Mouse (Mus musculus) heart, postnatal 0 days (tissue): ENCODE data around the gene Nfix. TPM values are rescaled to one million over a fixed set of nuclear protein-coding genes. Genes with fewer than 3 reads are reported as not detected.

Experiments
- ATAC-seq: fragments of 200-750 bp; cut with Nextera tagmentation; 2 replicates; pipeline ENCODE4 v1.8.0; 2017; ENCODE audit warnings: low read depth, moderate number of reproducible peaks, moderate library complexity; ENCODE audit not compliant: insufficient read depth
- DNase-seq: peaks from one replicate; pipeline ENCODE4 v3.0.0-alpha.2; 2016; ENCODE audit warnings: low spot score
- H3K27ac ChIP-seq: fragments of 300-500 bp; sonication (generic); 2 replicates; pipeline ENCODE4 v1.5.1; 2014; ENCODE audit warnings: low read depth, mild to moderate bottlenecking
- H3K27me3 ChIP-seq: fragments of 300-500 bp; sonication (generic); 2 replicates; pipeline ENCODE4 v1.6.1; 2014; ENCODE audit warnings: low read length, mixed read lengths; ENCODE audit not compliant: control insufficient read depth, insufficient read depth
- H3K36me3 ChIP-seq: fragments of 300-500 bp; sonication (generic); replicated peaks from 2 replicates; pipeline ENCODE4 v1.6.1; 2014; ENCODE audit warnings: low read length, mixed read lengths; ENCODE audit not compliant: control insufficient read depth, insufficient read depth
- H3K4me1 ChIP-seq: fragments of 300-500 bp; sonication (generic); 2 replicates; pipeline ENCODE4 v1.6.1; 2014; ENCODE audit warnings: antibody characterized with exemption; ENCODE audit not compliant: control insufficient read depth, insufficient read depth
- H3K4me2 ChIP-seq: fragments of 300-500 bp; sonication (generic); 2 replicates; pipeline ENCODE4 v1.6.1; 2014; ENCODE audit warnings: low read depth, mild to moderate bottlenecking, low read length, moderate library complexity
- H3K4me3 ChIP-seq: fragments of 300-500 bp; sonication (generic); 2 replicates; pipeline ENCODE4 v1.5.1; 2014; ENCODE audit warnings: low read depth, low read length
- H3K9ac ChIP-seq: fragments of 300-500 bp; sonication (generic); replicated peaks from 2 replicates; pipeline ENCODE4 v1.6.1; 2014; ENCODE audit warnings: low read depth, low read length, mixed read lengths
- H3K9me3 ChIP-seq: fragments of 300-500 bp; sonication (generic); replicated peaks from 2 replicates; pipeline ENCODE4 v1.6.1; 2016; ENCODE audit warnings: low read length; ENCODE audit not compliant: control insufficient read depth
- CTCF ChIP-seq: IDR thresholded peaks from 2 replicates; pipeline ENCODE4 v1.5.1; 2016; ENCODE audit warnings: antibody characterized with exemption, control low read depth, low read depth
- EP300 ChIP-seq: IDR thresholded peaks from 2 replicates; pipeline ENCODE4 v1.6.1; 2016; ENCODE audit warnings: antibody characterized with exemption, low read depth
- WGBS: fragments of 180-500 bp; shearing (Covaris S2); extraction: QIAGEN DNeasy Blood & Tissue Kit; methylation state at CpG from one replicate; pipeline ENCODE4 v1.1.7; 2014; 5-methylcytosine and 5-hydroxymethylcytosine counted together
- polyA plus RNA-seq: library from polyadenylated mRNA; unstranded; fragments of >200 nt; fragmentation: Nextera tagmentation; extraction: Ambion mirVana; gene quantifications from 2 replicates; pipeline ENCODE4 v1.2.1, GENCODE M21; 2015
- total RNA-seq: library from RNA; depleted of rRNA; stranded (reverse); fragments of >200 nt; gene quantifications from 2 replicates; pipeline ENCODE4 v1.2.3, GENCODE M21; 2014; ENCODE audit warnings: low replicate concordance

Nfix gene
- total and polyA plus RNA-seq, 2 experiments from 2014 or later, result 18.2 to 41.9 TPM

DNA sequence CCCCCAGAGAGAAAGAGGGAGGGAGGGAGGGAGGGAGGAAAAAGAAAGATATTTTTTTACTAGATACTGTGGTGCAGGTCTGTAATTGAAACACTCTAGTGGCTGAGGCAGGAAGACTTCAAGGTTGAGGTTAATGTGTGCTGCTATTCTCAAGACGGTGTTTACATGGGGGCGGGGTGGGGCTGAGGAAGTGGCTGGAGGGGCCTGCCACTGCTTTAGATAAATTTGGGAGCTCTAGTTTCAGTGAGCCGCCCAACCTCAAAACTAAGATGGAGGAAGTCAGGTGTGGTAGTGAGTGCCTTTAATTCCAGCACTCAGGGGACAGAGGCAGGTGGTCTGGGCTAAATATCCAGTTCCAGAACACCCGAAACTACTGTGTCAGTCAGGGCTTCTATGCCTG is 25.5 kb upstream of the Nfix start:
- H3K27me3 ChIP-seq, result no peaks in the 10 kb centered on the region
- H3K4me2 ChIP-seq, result no peak overlapping the region
- TF ChIP-seq EP300 (no peak), CTCF (no peak)
- no peak overlapping the region for H3K27ac ChIP-seq
- no peaks in the 10 kb centered on the region for H3K9me3 ChIP-seq
- H3K4me1 ChIP-seq, result no peaks in the 10 kb centered on the region
- no peak overlapping the region for H3K4me3 ChIP-seq
- no peak for ATAC-seq
- no peak overlapping the region for H3K9ac ChIP-seq
- H3K36me3 ChIP-seq, result no peaks in the 10 kb centered on the region
- DNase-seq, result no peak
- 57% methylated on average over 4 of the region's 4 CpGs for WGBS

DNA sequence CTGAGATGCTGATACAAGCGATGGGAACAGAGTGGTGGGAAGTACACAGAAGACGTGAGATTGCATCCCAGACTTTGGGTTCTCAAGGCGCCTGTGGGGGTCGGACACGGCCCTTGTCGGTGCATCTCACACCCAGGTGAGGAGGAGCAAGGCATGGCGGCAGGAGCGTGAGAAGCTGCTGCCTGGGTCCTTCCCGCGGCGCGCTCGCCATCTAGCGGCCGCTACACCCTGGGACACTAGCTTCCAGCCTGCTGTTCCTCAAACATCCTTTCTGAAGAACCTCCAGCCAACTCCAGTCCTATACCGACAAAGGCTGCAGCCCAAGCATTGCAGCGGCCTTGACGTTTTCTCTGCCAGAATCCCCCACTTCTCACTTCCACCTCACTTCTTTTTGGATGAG is 23.5 kb upstream of the Nfix start:
- 1% methylated on average over 18 of the region's 18 CpGs for WGBS
- peak; percentile 61 for DNase-seq

DNA sequence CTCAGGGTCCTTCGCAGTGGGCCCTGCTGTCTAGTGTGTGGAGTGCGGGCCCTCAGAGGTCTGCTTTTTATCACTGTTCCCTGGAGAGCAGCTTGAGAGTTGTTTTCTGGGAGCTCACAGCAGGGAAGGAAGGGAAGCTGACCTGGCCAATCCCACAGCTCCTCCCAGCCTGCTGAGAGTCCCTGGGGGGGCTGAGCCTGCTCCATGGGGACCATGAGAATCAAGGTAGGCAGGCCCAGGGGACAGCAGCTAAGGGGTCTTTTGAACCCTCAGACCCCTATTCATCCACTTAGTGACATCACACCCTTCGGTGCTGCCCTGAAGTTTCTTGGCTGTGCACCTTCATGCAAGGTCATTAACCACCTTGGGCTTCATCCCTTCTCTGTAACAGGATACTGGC is 22.6 kb upstream of the Nfix start, which contains the start of gene Dand5:
TSS of gene Dand5 (minus strand) at position 101 of the 400 bp plus-strand sequence.
- TF ChIP-seq CTCF, result no peak
- no peak for TF ChIP-seq EP300
- Histone ChIP-seq H3K9me3 (no peaks in the 10 kb centered on the region), H3K9ac (no peak within 1 kb of the TSS), H3K27me3 (no peaks in the 10 kb centered on the region), H3K4me1 (no peaks in the 10 kb centered on the region), H3K4me2 (no peak within 1 kb of the TSS), H3K27ac (no peak within 1 kb of the TSS), H3K36me3 (no peaks in the 10 kb centered on the region), H3K4me3 (no peak within 1 kb of the TSS)
- DNase-seq, result no peak
- 37% methylated on average over 3 of the region's 3 CpGs for WGBS
- no peak for ATAC-seq

More for the DNA sequence above, 23.5 kb upstream of the Nfix start:
- H3K36me3 ChIP-seq, result no peaks in the 10 kb centered on the region
- H3K27me3 ChIP-seq, result no peaks in the 10 kb centered on the region
- TF ChIP-seq CTCF (peak; percentile 81), EP300 (no peak)
- no peak overlapping the region for H3K27ac ChIP-seq
- no peak overlapping the region for H3K4me2 ChIP-seq
- peak; percentile 79 for ATAC-seq
- no peak overlapping the region for H3K9ac ChIP-seq
- H3K9me3 ChIP-seq, result no peaks in the 10 kb centered on the region
- H3K4me3 ChIP-seq, result no peak overlapping the region
- no peaks in the 10 kb centered on the region for H3K4me1 ChIP-seq

DNA sequence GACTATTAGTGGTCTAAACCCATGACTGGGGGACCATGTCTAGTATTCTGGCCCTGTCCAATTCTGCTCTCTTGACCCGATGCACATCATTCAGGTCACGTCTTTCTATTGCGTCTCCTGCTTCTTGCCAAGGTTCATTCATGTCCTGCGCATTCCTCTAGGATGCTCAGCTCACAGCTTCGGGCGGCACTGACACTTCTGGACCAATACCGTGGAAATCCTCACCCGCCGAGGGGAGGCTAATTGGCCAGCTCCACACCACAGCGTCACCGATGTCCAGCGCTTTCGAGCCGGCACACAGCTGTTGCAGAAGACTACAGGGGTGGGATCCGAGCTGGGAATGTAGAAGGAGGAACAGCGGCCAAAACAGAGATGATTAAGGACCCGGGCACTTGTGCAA is 16.0 kb upstream of the Nfix start:
- no peaks in the 10 kb centered on the region for H3K9me3 ChIP-seq
- DNase-seq (no peak), ATAC-seq (no peak)
- TF ChIP-seq CTCF, result no peak
- no peak for TF ChIP-seq EP300
- H3K9ac ChIP-seq, result no peak overlapping the region
- H3K4me2 ChIP-seq, result no peak overlapping the region
- peaks cover 12% of the 10 kb centered on the region; the same call in 1 of the 2 replicates for H3K4me1 ChIP-seq
- WGBS, result 71% methylated on average over 17 of the region's 17 CpGs
- H3K27ac ChIP-seq, result no peak overlapping the region
- H3K27me3 ChIP-seq, result no peaks in the 10 kb centered on the region
- no peaks in the 10 kb centered on the region for H3K36me3 ChIP-seq
- H3K4me3 ChIP-seq, result no peak overlapping the region

DNA sequence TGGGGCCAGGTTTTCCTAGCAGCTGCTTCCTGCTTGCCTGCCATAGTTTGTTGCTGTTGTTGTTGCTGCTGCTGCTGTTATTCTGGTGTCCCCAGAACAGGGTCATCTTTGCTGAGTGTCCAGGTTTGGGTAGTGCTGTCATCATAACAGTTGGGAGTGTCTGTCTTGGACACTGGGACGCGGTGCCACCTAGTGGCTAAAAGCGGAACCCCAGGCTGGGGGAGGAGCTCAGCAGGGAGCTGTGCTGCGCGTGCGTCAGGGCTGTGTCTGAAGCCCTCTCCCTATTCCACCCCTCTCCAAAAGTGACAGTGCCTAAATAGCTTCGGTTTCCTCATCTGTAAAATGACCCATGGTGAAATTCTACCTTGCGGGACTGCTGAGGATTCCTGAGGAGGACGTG is 15.4 kb upstream of the Nfix start:
- Histone ChIP-seq H3K27ac (no peak overlapping the region), H3K4me3 (no peak overlapping the region), H3K9ac (no peak overlapping the region), H3K4me1 (peaks cover 12% of the 10 kb centered on the region; the same call in 1 of the 2 replicates), H3K36me3 (no peaks in the 10 kb centered on the region), H3K9me3 (no peaks in the 10 kb centered on the region), H3K27me3 (no peaks in the 10 kb centered on the region), H3K4me2 (no peak overlapping the region)
- peak; percentile 82 for ATAC-seq
- TF ChIP-seq EP300 (no peak), CTCF (peak; percentile 97)
- WGBS, result 14% methylated on average over 9 of the region's 9 CpGs
- peak; percentile 86 for DNase-seq

DNA sequence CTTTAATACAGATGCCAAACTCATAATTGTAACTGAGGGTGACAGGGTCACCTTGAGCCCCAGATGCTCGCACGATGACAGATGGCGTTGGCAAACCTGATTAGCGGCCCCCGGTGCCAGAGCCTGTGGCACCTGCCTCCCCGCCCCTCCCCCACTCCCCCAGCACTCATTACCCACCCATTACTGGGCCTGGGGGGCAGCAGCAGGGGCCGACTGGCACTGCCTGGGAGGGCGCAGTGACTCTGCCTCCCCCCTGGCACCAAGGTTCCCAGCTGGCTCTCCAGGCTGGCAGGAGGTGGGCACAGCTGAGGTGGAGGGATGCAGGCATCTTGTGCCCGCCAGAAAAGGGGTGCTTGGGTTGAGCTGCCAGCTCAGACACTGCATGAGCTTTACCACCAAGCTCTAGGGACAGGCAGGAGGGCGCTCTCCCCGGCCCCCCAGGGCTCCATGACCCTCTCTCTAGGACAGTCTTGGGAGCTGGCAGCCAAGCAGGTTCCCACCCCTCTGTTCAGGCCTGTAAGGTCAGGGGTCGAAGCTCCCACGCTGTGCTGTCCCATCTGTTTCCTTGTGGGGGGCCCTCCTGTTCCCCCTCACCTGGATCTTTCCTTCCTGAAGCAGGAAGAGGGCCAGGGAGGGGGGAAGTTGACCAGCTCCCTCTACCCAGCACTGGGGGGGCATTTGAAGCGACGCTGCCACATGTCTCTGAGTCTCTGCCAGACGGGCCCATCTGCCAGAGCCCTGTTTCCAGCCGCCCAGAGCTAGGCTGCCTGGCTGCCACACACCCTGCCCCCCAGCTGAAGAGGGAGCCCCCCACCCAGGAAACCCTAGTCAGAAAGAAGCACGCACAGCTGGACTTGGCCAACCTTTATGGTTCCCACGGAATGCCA is 14.7 kb upstream of the Nfix start:
- Histone ChIP-seq H3K9me3 (no peaks in the 10 kb centered on the region), H3K27me3 (no peaks in the 10 kb centered on the region), H3K9ac (no peak overlapping the region), H3K4me2 (no peak overlapping the region), H3K27ac (no peak overlapping the region), H3K4me1 (peaks cover 12% of the 10 kb centered on the region; the same call in 1 of the 2 replicates), H3K36me3 (no peaks in the 10 kb centered on the region), H3K4me3 (no peak overlapping the region)
- ATAC-seq (0 out of 2 replicates have a peak, but pooled peaks have one; percentile 5), DNase-seq (no peak)
- WGBS, result 36% methylated on average over 19 of the region's 19 CpGs
- TF ChIP-seq EP300, result no peak
- TF ChIP-seq CTCF, result no peak
